Comparison of ENCODE assay signal across 8 mouse cellular contexts in genomic region chr10:111298140-111299098, GRCm38 (mm10). TPM values are rescaled to one million over a fixed set of nuclear protein-coding genes. Genes with fewer than 3 reads are reported as not detected.
A peak's percentile ranks its signal among the peaks of the same experiment; 100 is the strongest.
DNase-seq lines count a peak whose midpoint lies in the region; ATAC-seq and TF ChIP-seq lines count a peak whose summit lies in the region.

Bbs10 (plus strand) TSS chr10:111298679.

- H3K4me2 ChIP-seq in heart, embryonic 15.5 days: peak within 1 kb of the TSS; percentile 75
- H3K4me2 ChIP-seq in liver, embryonic 14.5 days (ENCODE audit: low read depth): peak within 1 kb of the TSS; percentile 79
- peak within 1 kb of the TSS; percentile 60 for H3K4me2 ChIP-seq in neural tube, embryonic 11.5 days (ENCODE audit: low read depth)
- H3K4me2 ChIP-seq in stomach, postnatal 0 days (replicated peaks; ENCODE audit: low read depth): peak within 1 kb of the TSS; percentile 82

- H3K36me3 ChIP-seq in forebrain, embryonic 10.5 days (replicated peaks): peaks cover 10% of the 10 kb centered on the region
- H3K36me3 ChIP-seq in heart, embryonic 15.5 days: peaks cover under 1% of the 10 kb centered on the region; the same call in 1 of the 2 replicates
- no peaks in the 10 kb centered on the region for H3K36me3 ChIP-seq in liver, embryonic 14.5 days (replicated peaks; ENCODE audit: control insufficient read depth, insufficient read depth, low read depth)
- no peaks in the 10 kb centered on the region for H3K36me3 ChIP-seq in neural tube, embryonic 11.5 days (ENCODE audit: control insufficient read depth, insufficient read depth, low read length)
- no peaks in the 10 kb centered on the region for H3K36me3 ChIP-seq in stomach, postnatal 0 days (ENCODE audit: control insufficient read depth, insufficient read depth, low read length)

- peak within 1 kb of the TSS; percentile 81 for H3K4me3 ChIP-seq in forebrain, embryonic 10.5 days
- peak within 1 kb of the TSS; percentile 92 for H3K4me3 ChIP-seq in heart, embryonic 15.5 days
- peak within 1 kb of the TSS; percentile 65 to 74 for H3K4me3 ChIP-seq in liver, embryonic 14.5 days (ENCODE audit: insufficient read depth in 1 of 2, low read depth in 2 of 2, low read length in 2 of 2)
- H3K4me3 ChIP-seq in neural tube, embryonic 11.5 days (ENCODE audit: low read depth, low read length): peak within 1 kb of the TSS; percentile 68
- H3K4me3 ChIP-seq in stomach, postnatal 0 days (ENCODE audit: low read depth, low read length): peak within 1 kb of the TSS; percentile 61

- TF ChIP-seq CTCF in liver, embryonic 14.5 days (IDR thresholded peaks at IDR 0.05; ENCODE audit: low read depth): peak; percentile 83
- peak; percentile 82 for TF ChIP-seq CTCF in stomach, postnatal 0 days (IDR thresholded peaks at IDR 0.05; ENCODE audit: low read depth)

- no peaks in the 10 kb centered on the region for H3K27me3 ChIP-seq in forebrain, embryonic 10.5 days (ENCODE audit: poor library complexity, severe bottlenecking)
- no peaks in the 10 kb centered on the region for H3K27me3 ChIP-seq in heart, embryonic 15.5 days
- H3K27me3 ChIP-seq in liver, embryonic 14.5 days (ENCODE audit: control insufficient read depth, insufficient read depth, low read length): no peaks in the 10 kb centered on the region
- no peaks in the 10 kb centered on the region for H3K27me3 ChIP-seq in neural tube, embryonic 11.5 days (ENCODE audit: control insufficient read depth, insufficient read depth, low read length)
- no peaks in the 10 kb centered on the region for H3K27me3 ChIP-seq in stomach, postnatal 0 days (ENCODE audit: control insufficient read depth, insufficient read depth, low read length)

- peak; percentile 93 for DNase-seq in c-Kit-positive CD71-negative TER-119-negative erythroid progenitor cells, embryonic 14.5 days (ENCODE audit: low read depth)
- DNase-seq in forebrain, embryonic 10.5 days (ENCODE audit: extremely low spot score, low spot score): peak; percentile 96
- DNase-seq in kidney, postnatal 25 days: peak; percentile 97
- peak; percentile 87 to 88 (median 87) for DNase-seq in liver, embryonic 14.5 days (ENCODE audit: low read depth in 3 of 3, low spot score in 3 of 3)
- peak; percentile 96 for DNase-seq in neural tube, embryonic 11.5 days (ENCODE audit: low spot score)
- DNase-seq in stomach, postnatal 0 days (ENCODE audit: low spot score): peak; percentile 94

- TF ChIP-seq EP300 in liver, embryonic 14.5 days (IDR thresholded peaks at IDR 0.05; ENCODE audit: low read depth): no peak
- no peak for TF ChIP-seq EP300 in stomach, postnatal 0 days (optimal IDR thresholded peaks at IDR 0.05)

- H3K9me3 ChIP-seq in forebrain, embryonic 10.5 days: no peaks in the 10 kb centered on the region
- H3K9me3 ChIP-seq in heart, embryonic 15.5 days (replicated peaks): no peaks in the 10 kb centered on the region
- H3K9me3 ChIP-seq in liver, embryonic 14.5 days (ENCODE audit: control insufficient read depth, low read length): no peaks in the 10 kb centered on the region
- H3K9me3 ChIP-seq in neural tube, embryonic 11.5 days (ENCODE audit: control insufficient read depth, low read length): no peaks in the 10 kb centered on the region
- H3K9me3 ChIP-seq in stomach, postnatal 0 days (ENCODE audit: control insufficient read depth, low read length): no peaks in the 10 kb centered on the region

- H3K9ac ChIP-seq in heart, embryonic 15.5 days: peak within 1 kb of the TSS; percentile 72
- peak within 1 kb of the TSS; percentile 59 for H3K9ac ChIP-seq in liver, embryonic 14.5 days (replicated peaks)
- peak within 1 kb of the TSS; percentile 80 for H3K9ac ChIP-seq in neural tube, embryonic 11.5 days (ENCODE audit: low read length)
- peak within 1 kb of the TSS; percentile 55 for H3K9ac ChIP-seq in stomach, postnatal 0 days (ENCODE audit: low read length)

- WGBS in forebrain, embryonic 10.5 days: 1% methylated on average over 54 of the region's 54 CpGs
- under 1% methylated on average over 53 of the region's 54 CpGs for WGBS in heart, embryonic 15.5 days
- 1% methylated on average over 54 of the region's 54 CpGs for WGBS in liver, embryonic 14.5 days (ENCODE audit: insufficient replicate concordance)
- WGBS in neural tube, embryonic 11.5 days: under 1% methylated on average over 54 of the region's 54 CpGs
- 1% methylated on average over 54 of the region's 54 CpGs for WGBS in stomach, postnatal 0 days

- peaks cover 15% of the 10 kb centered on the region for H3K4me1 ChIP-seq in forebrain, embryonic 10.5 days
- H3K4me1 ChIP-seq in heart, embryonic 15.5 days (replicated peaks): peaks cover 5% of the 10 kb centered on the region
- peaks cover 6 to 10% of the 10 kb centered on the region in 2 experiments; a peak in 3 of 4 replicates for H3K4me1 ChIP-seq in liver, embryonic 14.5 days (replicated peaks; ENCODE audit: control insufficient read depth in 2 of 2, insufficient read depth in 2 of 2, low read length in 1 of 2)
- peaks cover 4% of the 10 kb centered on the region; the same call in 1 of the 2 replicates for H3K4me1 ChIP-seq in neural tube, embryonic 11.5 days (ENCODE audit: control insufficient read depth, insufficient read depth, low read length)
- no peaks in the 10 kb centered on the region for H3K4me1 ChIP-seq in stomach, postnatal 0 days (replicated peaks; ENCODE audit: control insufficient read depth, insufficient read depth)

- H3K27ac ChIP-seq in forebrain, embryonic 10.5 days: peak within 1 kb of the TSS; percentile 94
- peak within 1 kb of the TSS; percentile 82 for H3K27ac ChIP-seq in heart, embryonic 15.5 days
- H3K27ac ChIP-seq in liver, embryonic 14.5 days: no peak within 1 kb of the TSS
- H3K27ac ChIP-seq in neural tube, embryonic 11.5 days (ENCODE audit: low read depth, low read length): peak within 1 kb of the TSS; percentile 77; the same call in 1 of the 2 replicates
- H3K27ac ChIP-seq in stomach, postnatal 0 days (replicated peaks): peak within 1 kb of the TSS; percentile 65; the same call in 1 of the 2 replicates

- ATAC-seq in CD4-positive, CD25-positive, alpha-beta regulatory T cell, adult 4 months: peak; percentile 98
- peak; percentile 98 for ATAC-seq in heart, embryonic 15.5 days (replicated peaks; ENCODE audit: insufficient number of reproducible peaks, insufficient read depth, low FRiP score, low read depth)
- ATAC-seq in liver, embryonic 14.5 days (ENCODE audit: insufficient read depth): peak; percentile 99
- ATAC-seq in neural tube, embryonic 11.5 days (ENCODE audit: insufficient read depth, low FRiP score, low TSS enrichment): peak; percentile 100
- peak; percentile 100 for ATAC-seq in stomach, postnatal 0 days (ENCODE audit: low FRiP score, low TSS enrichment)

RNA-seq across cellular contexts. Expression of gene Bbs10, which starts in this region (rescaled TPM):
- polyA plus RNA-seq in CD4-positive, CD25-positive, alpha-beta regulatory T cell, adult 4 months (2017; shearing (Covaris generic)): 1 to 10 TPM; 1.5 to 2.0 TPM
- 7.0 and 8.2 TPM in 2 replicates for polyA plus RNA-seq in forebrain, embryonic 10.5 days (2016; fragmentation: Nextera tagmentation; extraction: Ambion mirVana)
- polyA plus RNA-seq in heart, embryonic 15.5 days (2015; fragmentation: Nextera tagmentation; extraction: Ambion mirVana): 3.4 and 3.6 TPM in 2 replicates
- polyA plus RNA-seq in liver, embryonic 14.5 days (2012; rRNA removed): 0.93 and 1.4 TPM in 2 replicates
- 0.98 and 1.2 TPM in 2 replicates for polyA plus RNA-seq in liver, embryonic 14.5 days (2014; fragmentation: Nextera tagmentation; extraction: Ambion mirVana)
- polyA plus RNA-seq in neural tube, embryonic 11.5 days (2014; fragmentation: Nextera tagmentation; extraction: Ambion mirVana): 7.6 and 8.0 TPM in 2 replicates
- polyA plus RNA-seq in stomach, postnatal 0 days (2015; fragmentation: Nextera tagmentation; extraction: Ambion mirVana): 1.5 and 1.7 TPM in 2 replicates
